20 mouse cellular contexts compared by ENCODE assay signal in genomic region chr7:68355325-68356076, GRCm38 (mm10).
DNase-seq lines count a peak whose midpoint lies in the region; ATAC-seq and TF ChIP-seq lines count a peak whose summit lies in the region.
"Had no signal": no experiment of that assay in that cellular context is flagged by ENCODE, and none has a peak within 500 bp of the region (broad histone marks: within the 10 kb centered on the region; RNA-seq: fewer than 3 reads in every experiment).

No protein-coding gene starts in this region.

- H3K79me2 ChIP-seq in heart, adult 2 months (replicated peaks; ENCODE audit: control insufficient read depth, insufficient read depth, low read length): no peaks in the 10 kb centered on the region

- no peak overlapping the region for H3K9ac ChIP-seq in heart, adult 2 months (ENCODE audit: low read depth, low read length)
- no peak overlapping the region for H3K9ac ChIP-seq in midbrain, embryonic 14.5 days (replicated peaks; ENCODE audit: low read length)
- no peak overlapping the region for H3K9ac ChIP-seq in midbrain, embryonic 11.5 days (ENCODE audit: low read length)
- H3K9ac ChIP-seq in limb, embryonic 13.5 days: no peak overlapping the region
- H3K9ac ChIP-seq: hindbrain, embryonic 12.5 days had no signal

- peak; percentile 70 for DNase-seq in heart, embryonic 10.5 days (ENCODE audit: low spot score)
- no peak for DNase-seq in heart, adult 2 months
- DNase-seq in midbrain, embryonic 14.5 days: peak; percentile 39
- DNase-seq in midbrain, embryonic 11.5 days (ENCODE audit: low spot score, missing footprints): no peak
- DNase-seq in thymus, postnatal 10 days (ENCODE audit: low spot score in 2 of 2): no peak
- DNase-seq: adrenal gland, postnatal 10 days; cerebellum, adult 18-20 months; gastrocnemius, postnatal 10 days; heart, adult 18-20 months; kidney, postnatal 36 days; layer of hippocampus, adult 9-11 months; liver; lung, adult 18-20 months; lung, postnatal 4 days; thymus, postnatal 36 days had no signal

- no peak for TF ChIP-seq POLR2A in heart, adult 2 months (IDR thresholded peaks at IDR 0.05; ENCODE audit: insufficient read depth, low read depth, low read length)

- TF ChIP-seq CTCF in heart, adult 2 months (IDR thresholded peaks at IDR 0.05): no peak

- H3K9me3 ChIP-seq in heart, embryonic 10.5 days: no peaks in the 10 kb centered on the region
- no peaks in the 10 kb centered on the region for H3K9me3 ChIP-seq in midbrain, embryonic 14.5 days (ENCODE audit: control insufficient read depth, low read length)
- no peaks in the 10 kb centered on the region for H3K9me3 ChIP-seq in midbrain, embryonic 11.5 days (ENCODE audit: control insufficient read depth, low read length)
- no peaks in the 10 kb centered on the region for H3K9me3 ChIP-seq in limb, embryonic 13.5 days
- H3K9me3 ChIP-seq: hindbrain, embryonic 12.5 days had no signal

- intact Hi-C loops in heart, adult 2 months (cut with DNase I): no loop called here

- H3K4me2 ChIP-seq in midbrain, embryonic 14.5 days (ENCODE audit: low read length): no peak overlapping the region
- H3K4me2 ChIP-seq in midbrain, embryonic 11.5 days: no peak overlapping the region
- 0 out of 2 replicates have a peak overlapping the region, but pooled peaks have one; percentile 12 for H3K4me2 ChIP-seq in limb, embryonic 13.5 days (replicated peaks)
- H3K4me2 ChIP-seq: hindbrain, embryonic 12.5 days had no signal

- WGBS in heart, embryonic 10.5 days: 66% methylated on average over 11 of the region's 11 CpGs
- WGBS in heart, adult 2 months: 72% methylated on average over 11 of the region's 11 CpGs
- 70% methylated on average over 11 of the region's 11 CpGs for WGBS in midbrain, embryonic 14.5 days
- 74% methylated on average over 11 of the region's 11 CpGs for WGBS in midbrain, embryonic 11.5 days
- WGBS in limb, embryonic 13.5 days: 33% methylated on average over 11 of the region's 11 CpGs

- no peak; the same call in 1 of the 2 replicates for ATAC-seq in midbrain, embryonic 14.5 days (ENCODE audit: low FRiP score, low TSS enrichment)
- no peak for ATAC-seq in midbrain, embryonic 11.5 days (ENCODE audit: low FRiP score)
- no peak for ATAC-seq in limb, embryonic 13.5 days (ENCODE audit: low FRiP score, low read depth)
- no peak for ATAC-seq in megakaryocyte-erythroid progenitor cell, adult 5-6 weeks (replicated peaks; ENCODE audit: low FRiP score, low TSS enrichment, poor library complexity, severe bottlenecking)
- ATAC-seq: intestine, embryonic 16.5 days had no signal

- H3K4me1 ChIP-seq in heart, embryonic 10.5 days: no peaks in the 10 kb centered on the region
- no peaks in the 10 kb centered on the region for H3K4me1 ChIP-seq in heart, adult 2 months (ENCODE audit: control insufficient read depth, insufficient read depth, low read length)
- H3K4me1 ChIP-seq in midbrain, embryonic 14.5 days (ENCODE audit: control insufficient read depth, insufficient read depth, low read length): no peaks in the 10 kb centered on the region
- no peaks in the 10 kb centered on the region for H3K4me1 ChIP-seq in midbrain, embryonic 11.5 days (ENCODE audit: control insufficient read depth, insufficient read depth, low read length)
- peaks cover 24% of the 10 kb centered on the region for H3K4me1 ChIP-seq in limb, embryonic 13.5 days

- H3K27ac ChIP-seq in heart, embryonic 10.5 days: no peak overlapping the region
- H3K27ac ChIP-seq in heart, adult 2 months: no peak overlapping the region
- H3K27ac ChIP-seq in midbrain, embryonic 14.5 days (replicated peaks; ENCODE audit: low read depth, low read length): no peak overlapping the region
- no peak overlapping the region for H3K27ac ChIP-seq in midbrain, embryonic 11.5 days (ENCODE audit: low read depth, low read length)
- H3K27ac ChIP-seq in limb, embryonic 13.5 days: peak overlapping the region; percentile 39; the same call in 1 of the 2 replicates
- H3K27ac ChIP-seq: hindbrain, embryonic 12.5 days had no signal

- no peaks in the 10 kb centered on the region for H3K36me3 ChIP-seq in heart, embryonic 10.5 days
- no peaks in the 10 kb centered on the region for H3K36me3 ChIP-seq in heart, adult 2 months (ENCODE audit: control insufficient read depth, insufficient read depth, low read length)
- H3K36me3 ChIP-seq in midbrain, embryonic 14.5 days (ENCODE audit: control insufficient read depth, insufficient read depth, low read length): no peaks in the 10 kb centered on the region
- H3K36me3 ChIP-seq in midbrain, embryonic 11.5 days (ENCODE audit: control insufficient read depth, insufficient read depth, low read length): no peaks in the 10 kb centered on the region
- no peaks in the 10 kb centered on the region for H3K36me3 ChIP-seq in limb, embryonic 13.5 days
- H3K36me3 ChIP-seq: hindbrain, embryonic 12.5 days had no signal

- H3K27me3 ChIP-seq in heart, embryonic 10.5 days (ENCODE audit: insufficient read depth, poor library complexity, severe bottlenecking): no peaks in the 10 kb centered on the region
- H3K27me3 ChIP-seq in heart, adult 2 months (ENCODE audit: control insufficient read depth, insufficient read depth, low read length): peaks cover 2% of the 10 kb centered on the region; the same call in 1 of the 2 replicates
- no peaks in the 10 kb centered on the region; the same call in 1 of the 2 replicates for H3K27me3 ChIP-seq in midbrain, embryonic 14.5 days (ENCODE audit: control insufficient read depth, insufficient read depth, low read length)
- no peaks in the 10 kb centered on the region for H3K27me3 ChIP-seq in midbrain, embryonic 11.5 days (ENCODE audit: control insufficient read depth, insufficient read depth, low read length)
- H3K27me3 ChIP-seq in limb, embryonic 13.5 days: 0 out of 2 replicates have a peak, but pooled peaks cover 6% of the 10 kb centered on the region
- H3K27me3 ChIP-seq: CH12.LX had no signal

- H3K4me3 ChIP-seq in heart, embryonic 10.5 days: no peak overlapping the region
- no peak overlapping the region for H3K4me3 ChIP-seq in heart, adult 2 months
- no peak overlapping the region for H3K4me3 ChIP-seq in midbrain, embryonic 14.5 days (replicated peaks; ENCODE audit: low read depth, low read length)
- H3K4me3 ChIP-seq in midbrain, embryonic 11.5 days (ENCODE audit: low read depth, low read length): no peak overlapping the region
- no peak overlapping the region for H3K4me3 ChIP-seq in limb, embryonic 13.5 days
- H3K4me3 ChIP-seq: hindbrain, embryonic 12.5 days had no signal

- no peak for TF ChIP-seq EP300 in heart, adult 2 months (IDR thresholded peaks at IDR 0.05; ENCODE audit: insufficient read depth, low read depth, low read length)

Comparison
In these comparisons a context has a peak if more than half of its experiments do, and no peak if none do; other contexts are left out.
1. DNase-seq: peak in heart, embryonic 10.5 days (single experiment) and midbrain, embryonic 14.5 days (single experiment); none in heart, adult 2 months (0 of 2), midbrain, embryonic 11.5 days (single experiment) and thymus, postnatal 10 days (0 of 2).